Mouse (Mus musculus): ENCODE data around the gene Btnl10.
"Not testable (repeated sequence)": the region's sequence is repeated elsewhere in the genome, so short reads cannot be mapped to it uniquely, and the experiment has no call there.

The Btnl10 gene

GRCm38 (mm10) chr11:58930254-58930653 is 12.5 kb downstream of the Btnl10 start:
- no peak for DNase-seq (ENCODE audit: low read depth, low spot score)

GRCm38 (mm10) chr11:58931576-58931975 is 13.9 kb downstream of the Btnl10 start:
- no peak for DNase-seq (ENCODE audit: low read depth, low spot score)

- DNase-seq (ENCODE audit: low read depth, low spot score) = no peak
Measured at GRCm38 (mm10) chr11:58937909-58938308, 20.2 kb downstream of the Btnl10 start.

- DNase-seq (ENCODE audit: low read depth, low spot score) = peak; percentile 87
Measured at GRCm38 (mm10) chr11:58938322-58939087, 20.8 kb downstream of the Btnl10 start, which contains the start of gene Rnf187. Gene Rnf187 (minus strand): TSS chr11:58938916.

- DNase-seq (ENCODE audit: low read depth, low spot score) = no peak
Measured at GRCm38 (mm10) chr11:58939088-58939439, 21.4 kb downstream of the Btnl10 start.

- no peak for DNase-seq (ENCODE audit: low read depth, low spot score)
Measured at GRCm38 (mm10) chr11:58944136-58944535, 26.4 kb downstream of the Btnl10 start.

- DNase-seq (ENCODE audit: low read depth, low spot score) = no peak
Measured at GRCm38 (mm10) chr11:58947306-58947705, 29.6 kb downstream of the Btnl10 start.

- DNase-seq (ENCODE audit: low read depth, low spot score) = no peak
Measured at GRCm38 (mm10) chr11:58947798-58948528, 30.3 kb downstream of the Btnl10 start.

GRCm38 (mm10) chr11:58948542-58949479 is 31.1 kb downstream of the Btnl10 start, which contains the start of gene Hist3h2ba:
Gene Hist3h2ba (plus strand): TSS chr11:58948920.
- DNase-seq (ENCODE audit: low read depth, low spot score) = peak; percentile 72

- DNase-seq (ENCODE audit: low read depth, low spot score) = no peak
Measured at GRCm38 (mm10) chr11:58949480-58950431, 32.0 kb downstream of the Btnl10 start.

GRCm38 (mm10) chr11:58951210-58951609 is 33.5 kb downstream of the Btnl10 start:
- no peak for DNase-seq (ENCODE audit: low read depth, low spot score)

- no peak for DNase-seq (ENCODE audit: low read depth, low spot score)
Measured at GRCm38 (mm10) chr11:58953351-58954169, 35.9 kb downstream of the Btnl10 start.

GRCm38 (mm10) chr11:58954170-58954419 is 36.4 kb downstream of the Btnl10 start:
- not testable (repeated sequence) for DNase-seq (ENCODE audit: low read depth, low spot score)

GRCm38 (mm10) chr11:58954420-58955142 is 36.9 kb downstream of the Btnl10 start, which contains the start of the genes Hist3h2a and Trim17:
Gene Hist3h2a (plus strand): TSS chr11:58954685.
Gene Trim17 (plus strand): TSS chr11:58954685.
- DNase-seq (ENCODE audit: low read depth, low spot score) = peak; percentile 81

GRCm38 (mm10) chr11:58955143-58955867 is 37.6 kb downstream of the Btnl10 start:
- peak; percentile 81 for DNase-seq (ENCODE audit: low read depth, low spot score)

GRCm38 (mm10) chr11:58955868-58956257 is 38.2 kb downstream of the Btnl10 start:
- no peak for DNase-seq (ENCODE audit: low read depth, low spot score)

GRCm38 (mm10) chr11:58957226-58957914 is 39.7 kb downstream of the Btnl10 start:
- DNase-seq (ENCODE audit: low read depth, low spot score) = no peak

GRCm38 (mm10) chr11:58958536-58958935 is 40.8 kb downstream of the Btnl10 start:
- DNase-seq (ENCODE audit: low read depth, low spot score) = no peak

Measured in retina, postnatal 7 days (tissue).